Mouse (Mus musculus): ENCODE measurements at regions not wholly inside any gene's neighbourhood (a gene's known extent, or its start where the extent isn't known, plus 50 kb on each side); places are given as distances from the start of the nearest gene placed in this dataset.

DNA sequence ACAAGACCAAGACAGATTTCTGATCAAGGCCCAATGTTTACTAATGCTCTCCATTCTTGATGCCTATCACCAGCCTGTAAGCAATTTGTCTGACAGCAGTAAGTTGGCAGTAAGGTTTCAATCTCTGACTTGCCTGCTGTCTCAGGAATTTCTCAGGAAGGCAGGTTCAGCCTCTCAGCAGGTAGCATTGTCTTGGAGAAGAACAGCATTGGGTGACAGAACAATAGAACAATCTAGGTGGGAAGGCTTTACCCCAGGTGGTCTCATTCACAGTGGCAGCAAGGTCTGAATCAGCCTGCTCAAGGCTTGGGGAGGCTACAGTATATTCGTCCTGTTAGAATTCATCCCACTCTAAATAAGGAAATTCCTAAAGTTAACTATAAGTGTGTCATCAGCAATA is 81.2 kb upstream of the Chordc1 start:
- no peak for DNase-seq (ENCODE audit: inconsistent ontology term)

DNA sequence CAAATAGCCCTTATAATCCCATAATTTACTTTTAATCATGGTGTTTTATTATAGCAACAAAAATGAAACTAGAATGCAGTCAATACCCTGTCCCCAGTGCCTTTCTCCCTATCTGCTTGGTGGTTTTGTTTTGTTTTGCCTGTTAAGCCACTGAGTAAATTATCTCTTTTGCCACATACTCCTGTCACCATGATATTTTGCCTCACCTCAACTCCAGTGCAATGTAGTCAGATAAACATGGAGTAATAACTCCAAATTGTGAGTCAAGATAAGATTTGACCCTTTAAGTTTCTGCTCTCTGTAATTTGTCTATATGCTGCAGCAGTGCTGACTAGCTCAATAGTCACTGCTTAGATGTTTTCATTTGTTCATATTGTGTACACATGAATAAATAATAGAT is 65.3 kb upstream of the Chordc1 start:
- DNase-seq (ENCODE audit: inconsistent ontology term), result no peak

DNA sequence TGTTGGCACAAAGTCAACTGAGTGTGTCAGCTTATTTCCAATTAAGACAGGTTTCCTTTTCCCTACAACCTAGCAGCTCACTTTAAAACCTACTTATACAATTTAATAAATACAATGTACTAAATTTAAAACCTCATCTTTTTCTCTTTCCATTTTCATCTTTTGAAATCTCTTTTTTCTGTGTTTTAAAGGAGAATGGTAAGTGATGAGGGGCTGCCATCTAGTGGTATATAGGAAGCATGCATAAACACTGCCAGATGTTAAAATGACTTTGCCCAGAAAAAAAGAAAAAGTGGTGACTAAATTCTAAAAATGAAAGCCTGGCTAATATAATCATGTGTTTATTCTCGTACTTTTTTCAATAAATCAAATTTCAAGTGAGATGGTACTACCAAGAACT is 62.0 kb upstream of the Chordc1 start:
- DNase-seq (ENCODE audit: inconsistent ontology term), result peak; percentile 16

Data from Muller cell, postnatal 12 days (primary cell).